Mouse (Mus musculus) intestine, embryonic 14.5 days (tissue): ENCODE data around the gene Gnb1. TPM values are rescaled to one million over a fixed set of nuclear protein-coding genes. Genes with fewer than 3 reads are reported as not detected.

ENCODE experiments used
- ATAC-seq: fragments of 200-750 bp; cut with Nextera tagmentation; replicated peaks from 2 replicates; pipeline ENCODE4 v1.8.0; 2017; ENCODE audit warnings: low read depth, moderate number of reproducible peaks, moderate TSS enrichment, moderate library complexity; ENCODE audit not compliant: low FRiP score, low TSS enrichment
- DNase-seq: peaks from one replicate; pipeline ENCODE4 v3.0.0-alpha.2; 2018; ENCODE audit warnings: low spot score
- H3K27ac ChIP-seq: fragments of 300-500 bp; sonication (generic); 2 replicates; pipeline ENCODE4 v1.5.1; 2014; ENCODE audit warnings: low read depth, mild to moderate bottlenecking, control low read depth
- H3K27me3 ChIP-seq: fragments of 300-500 bp; sonication (generic); replicated peaks from 2 replicates; pipeline ENCODE4 v1.6.1; 2014; ENCODE audit warnings: low read length, control low read depth; ENCODE audit not compliant: control insufficient read depth, insufficient read depth
- H3K36me3 ChIP-seq: fragments of 300-500 bp; sonication (generic); 2 replicates; pipeline ENCODE4 v1.6.1; 2014; ENCODE audit warnings: low read length, control low read depth; ENCODE audit not compliant: control insufficient read depth, insufficient read depth
- H3K4me1 ChIP-seq: fragments of 300-500 bp; sonication (generic); replicated peaks from 2 replicates; pipeline ENCODE4 v1.6.1; 2014; ENCODE audit warnings: low read length, control low read depth, mixed read lengths; ENCODE audit not compliant: control insufficient read depth, insufficient read depth
- H3K4me2 ChIP-seq: fragments of 300-500 bp; sonication (generic); 2 replicates; pipeline ENCODE4 v1.6.1; 2014; ENCODE audit warnings: low read length
- H3K4me3 ChIP-seq: fragments of 300-500 bp; sonication (generic); 2 replicates; pipeline ENCODE4 v1.5.1; 2014; ENCODE audit warnings: low read depth, low read length, control low read depth, mixed read lengths
- H3K9ac ChIP-seq: fragments of 300-500 bp; sonication (generic); 2 replicates; pipeline ENCODE4 v1.6.1; 2014; ENCODE audit warnings: mild to moderate bottlenecking, low read length
- H3K9me3 ChIP-seq: fragments of 300-500 bp; sonication (generic); 2 replicates; pipeline ENCODE4 v1.6.1; 2016; ENCODE audit warnings: low read length, control low read depth; ENCODE audit not compliant: control insufficient read depth
- WGBS: fragments of 180-500 bp; shearing (Covaris S2); extraction: QIAGEN DNeasy Blood & Tissue Kit; methylation state at CpG from one replicate; pipeline ENCODE4 v1.1.7; 2014; 5-methylcytosine and 5-hydroxymethylcytosine counted together
- polyA plus RNA-seq: library from polyadenylated mRNA; unstranded; fragments of >200 nt; fragmentation: Nextera tagmentation; extraction: Ambion mirVana; gene quantifications from 2 replicates; pipeline ENCODE4 v1.2.1, GENCODE M21; 2014

The Gnb1 gene
- polyA plus RNA-seq, 1 experiment from 2014 or later: 503 TPM

- H3K27me3 ChIP-seq: no peaks in the 10 kb centered on the region
- H3K4me1 ChIP-seq: no peaks in the 10 kb centered on the region
- ATAC-seq: no peak
- no peak overlapping the region for H3K4me2 ChIP-seq
- H3K9me3 ChIP-seq: no peaks in the 10 kb centered on the region
- 80% methylated on average over 2 of the region's 2 CpGs for WGBS
- peaks cover 13% of the 10 kb centered on the region for H3K36me3 ChIP-seq
- H3K9ac ChIP-seq: no peak overlapping the region
- H3K4me3 ChIP-seq: no peak overlapping the region
- no peak for DNase-seq
- no peak overlapping the region for H3K27ac ChIP-seq
Observed at GRCm38 (mm10) chr4:155573155-155573554, 82.0 kb downstream of the Gnb1 start.

DNA sequence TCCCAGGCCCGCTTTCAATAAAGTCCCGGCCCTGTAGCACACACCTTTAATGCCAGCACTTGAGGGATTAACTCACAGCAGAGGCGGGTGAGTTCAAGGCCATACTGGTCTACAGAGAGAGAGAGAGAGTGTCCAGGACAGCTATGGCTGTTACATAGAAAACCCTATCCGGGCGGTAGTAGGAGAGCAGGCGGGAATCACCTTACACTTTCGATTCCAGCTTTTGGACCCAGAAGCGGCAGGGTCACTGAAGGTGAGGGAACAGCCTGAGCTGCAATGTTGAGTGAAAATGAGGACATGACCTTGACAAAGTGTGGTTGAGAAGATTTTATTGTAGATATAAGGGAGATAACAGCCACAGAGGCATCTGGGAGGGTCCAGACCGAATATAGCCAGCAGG is 82.7 kb downstream of the Gnb1 start:
- H3K27me3 ChIP-seq: no peaks in the 10 kb centered on the region
- no peak for ATAC-seq
- DNase-seq: no peak
- WGBS: 88% methylated on average over 9 of the region's 9 CpGs
- no peak overlapping the region for H3K4me3 ChIP-seq
- H3K36me3 ChIP-seq: peaks cover 17% of the 10 kb centered on the region
- no peaks in the 10 kb centered on the region for H3K9me3 ChIP-seq
- no peak overlapping the region for H3K27ac ChIP-seq
- H3K4me1 ChIP-seq: no peaks in the 10 kb centered on the region
- no peak overlapping the region for H3K4me2 ChIP-seq
- no peak overlapping the region for H3K9ac ChIP-seq

- Histone ChIP-seq H3K27me3 (no peaks in the 10 kb centered on the region), H3K36me3 (peaks cover 19% of the 10 kb centered on the region), H3K4me2 (no peak overlapping the region), H3K4me1 (no peaks in the 10 kb centered on the region), H3K9me3 (no peaks in the 10 kb centered on the region), H3K27ac (no peak overlapping the region), H3K9ac (no peak overlapping the region), H3K4me3 (no peak overlapping the region)
- ATAC-seq (no peak), DNase-seq (no peak)
- 86% methylated on average over 11 of the region's 11 CpGs for WGBS
Observed at GRCm38 (mm10) chr4:155574931-155575330, 83.8 kb downstream of the Gnb1 start.

GRCm38 (mm10) chr4:155575521-155575920 is 84.4 kb downstream of the Gnb1 start:
- Histone ChIP-seq H3K9me3 (no peaks in the 10 kb centered on the region), H3K27me3 (no peaks in the 10 kb centered on the region), H3K4me1 (no peaks in the 10 kb centered on the region), H3K27ac (no peak overlapping the region), H3K4me3 (no peak overlapping the region), H3K4me2 (no peak overlapping the region), H3K9ac (no peak overlapping the region), H3K36me3 (peaks cover 22% of the 10 kb centered on the region)
- DNase-seq (no peak), ATAC-seq (no peak)
- WGBS: 93% methylated on average over 8 of the region's 8 CpGs

DNA sequence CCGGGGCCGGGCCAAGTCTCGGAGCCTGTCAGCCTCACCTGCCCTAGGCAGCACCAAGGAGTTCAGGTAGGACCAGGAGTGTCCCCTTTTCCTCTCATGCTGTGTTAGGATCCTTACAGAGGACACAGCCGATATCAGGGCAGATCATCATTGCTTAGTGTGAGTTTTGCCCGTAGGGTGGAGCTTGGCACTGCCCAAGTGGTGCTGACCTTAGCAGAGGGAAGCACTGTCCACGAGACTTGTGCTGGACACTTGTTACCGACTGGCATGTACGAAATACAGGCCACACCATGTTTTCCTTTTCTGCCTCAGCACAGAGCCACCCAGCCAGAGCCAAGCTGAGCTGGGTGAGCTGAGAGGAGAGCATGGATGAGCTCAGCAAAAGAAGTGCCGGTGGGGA is 86.0 kb downstream of the Gnb1 start:
- Histone ChIP-seq H3K9me3 (no peaks in the 10 kb centered on the region), H3K4me2 (no peak overlapping the region), H3K36me3 (peaks cover 23% of the 10 kb centered on the region), H3K27ac (no peak overlapping the region), H3K27me3 (no peaks in the 10 kb centered on the region), H3K4me3 (no peak overlapping the region), H3K4me1 (no peaks in the 10 kb centered on the region), H3K9ac (no peak overlapping the region)
- WGBS: 90% methylated on average over 9 of the region's 9 CpGs
- DNase-seq: no peak
- no peak for ATAC-seq

- Histone ChIP-seq H3K9ac (no peak overlapping the region), H3K4me3 (no peak overlapping the region), H3K27ac (no peak overlapping the region), H3K27me3 (no peaks in the 10 kb centered on the region), H3K36me3 (peaks cover 29% of the 10 kb centered on the region), H3K4me2 (no peak overlapping the region), H3K9me3 (no peaks in the 10 kb centered on the region), H3K4me1 (no peaks in the 10 kb centered on the region)
- no peak for ATAC-seq
- DNase-seq: no peak
- 81% methylated on average over 5 of the region's 5 CpGs for WGBS
Observed at GRCm38 (mm10) chr4:155577741-155578140, 86.6 kb downstream of the Gnb1 start.

- no peaks in the 10 kb centered on the region for H3K27me3 ChIP-seq
- H3K4me1 ChIP-seq: no peaks in the 10 kb centered on the region
- H3K4me2 ChIP-seq: no peak overlapping the region
- no peak overlapping the region for H3K9ac ChIP-seq
- ATAC-seq (no peak), DNase-seq (no peak)
- no peak overlapping the region for H3K4me3 ChIP-seq
- peaks cover 34% of the 10 kb centered on the region for H3K36me3 ChIP-seq
- H3K27ac ChIP-seq: no peak overlapping the region
- 86% methylated on average over 7 of the region's 7 CpGs for WGBS
- H3K9me3 ChIP-seq: no peaks in the 10 kb centered on the region
Observed at GRCm38 (mm10) chr4:155578336-155579125, 87.4 kb downstream of the Gnb1 start.

GRCm38 (mm10) chr4:155580420-155580819 is 89.3 kb downstream of the Gnb1 start:
- DNase-seq (peak; percentile 80), ATAC-seq (no peak)
- Histone ChIP-seq H3K4me2 (no peak overlapping the region), H3K4me3 (no peak overlapping the region), H3K4me1 (no peaks in the 10 kb centered on the region), H3K9me3 (no peaks in the 10 kb centered on the region), H3K27me3 (no peaks in the 10 kb centered on the region), H3K9ac (no peak overlapping the region), H3K27ac (no peak overlapping the region), H3K36me3 (peaks cover 53% of the 10 kb centered on the region)
- WGBS: 43% methylated on average over 1 of the region's 1 CpGs

- ATAC-seq (0 out of 2 replicates have a peak, but pooled peaks have one; percentile 30), DNase-seq (no peak)
- Histone ChIP-seq H3K36me3 (peaks cover 67% of the 10 kb centered on the region), H3K9me3 (no peaks in the 10 kb centered on the region), H3K27me3 (no peaks in the 10 kb centered on the region), H3K9ac (no peak overlapping the region), H3K4me2 (no peak overlapping the region), H3K27ac (no peak overlapping the region), H3K4me1 (no peaks in the 10 kb centered on the region), H3K4me3 (no peak overlapping the region)
- 91% methylated on average over 6 of the region's 6 CpGs for WGBS
Observed at GRCm38 (mm10) chr4:155582279-155582905, 91.2 kb downstream of the Gnb1 start.
